Mouse (Mus musculus) kidney, embryonic 16.5 days (tissue): ENCODE measurements at regions not wholly inside any gene's neighbourhood (a gene's known extent, or its start where the extent isn't known, plus 50 kb on each side); places are given as distances from the start of the nearest gene placed in this dataset.
A peak's percentile ranks its signal among the peaks of the same experiment; 100 is the strongest.
"Not testable (repeated sequence)": the region's sequence is repeated elsewhere in the genome, so short reads cannot be mapped to it uniquely, and the experiment has no call there.

Experiments
- ATAC-seq: fragments of 200-750 bp; cut with Nextera tagmentation; 2 replicates; pipeline ENCODE4 v1.8.0; 2017; ENCODE audit warnings: moderate TSS enrichment; ENCODE audit not compliant: low FRiP score, low TSS enrichment
- H3K27ac ChIP-seq: fragments of 300-500 bp; sonication (generic); 2 replicates; pipeline ENCODE4 v1.5.1; 2014; ENCODE audit warnings: low read length
- H3K27me3 ChIP-seq: fragments of 300-500 bp; sonication (generic); 2 replicates; pipeline ENCODE4 v1.6.1; 2014; ENCODE audit warnings: low read length, control low read depth, mixed read lengths; ENCODE audit not compliant: insufficient read depth
- H3K36me3 ChIP-seq: fragments of 300-500 bp; sonication (generic); 2 replicates; pipeline ENCODE4 v1.6.1; 2014; ENCODE audit warnings: low read length, control low read depth, mixed read lengths; ENCODE audit not compliant: insufficient read depth
- H3K4me1 ChIP-seq: fragments of 300-500 bp; sonication (generic); 2 replicates; pipeline ENCODE4 v1.6.1; 2014; ENCODE audit warnings: low read length, control low read depth, mixed read lengths; ENCODE audit not compliant: insufficient read depth
- H3K4me2 ChIP-seq: fragments of 300-500 bp; sonication (generic); replicated peaks from 2 replicates; pipeline ENCODE4 v1.6.1; 2014; ENCODE audit warnings: low read depth, low read length
- H3K4me3 ChIP-seq: fragments of 300-500 bp; sonication (generic); 2 replicates; pipeline ENCODE4 v1.5.1; 2014; ENCODE audit warnings: mild to moderate bottlenecking, low read length
- H3K9ac ChIP-seq: fragments of 300-500 bp; sonication (generic); replicated peaks from 2 replicates; pipeline ENCODE4 v1.6.1; 2014; ENCODE audit warnings: low read length
- H3K9me3 ChIP-seq: fragments of 300-500 bp; sonication (generic); 2 replicates; pipeline ENCODE4 v1.6.1; 2016; ENCODE audit warnings: low read length, control low read depth
- WGBS: fragments of 180-500 bp; shearing (Covaris S2); extraction: QIAGEN DNeasy Blood & Tissue Kit; methylation state at CpG from one replicate; pipeline ENCODE4 v1.1.7; 2014; 5-methylcytosine and 5-hydroxymethylcytosine counted together

DNA sequence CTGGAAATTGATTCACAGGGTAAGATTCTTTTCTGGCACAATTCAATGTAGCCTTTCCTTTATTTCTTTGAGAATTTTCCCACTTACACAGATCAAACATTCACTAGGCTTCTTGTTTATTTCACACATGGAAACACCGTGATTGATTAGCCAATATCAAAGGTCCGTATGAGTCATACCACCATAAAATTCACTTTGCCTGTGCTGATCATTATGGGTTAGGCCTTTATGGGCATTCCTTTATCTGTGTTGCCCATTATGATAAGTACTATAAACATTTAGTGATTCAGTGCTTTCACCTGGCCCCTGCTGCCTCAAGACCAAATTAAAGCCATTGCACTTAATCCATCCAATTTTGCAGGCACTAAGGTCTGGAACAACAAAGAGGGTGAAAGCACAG is 145.8 kb upstream of the Nrxn1 start:
- no peaks in the 10 kb centered on the region for H3K36me3 ChIP-seq
- H3K27me3 ChIP-seq: no peaks in the 10 kb centered on the region
- no peak overlapping the region for H3K27ac ChIP-seq
- no peak overlapping the region for H3K4me3 ChIP-seq
- no peak overlapping the region for H3K4me2 ChIP-seq
- no peaks in the 10 kb centered on the region for H3K9me3 ChIP-seq
- H3K9ac ChIP-seq: no peak overlapping the region
- ATAC-seq: no peak
- H3K4me1 ChIP-seq: no peaks in the 10 kb centered on the region
- WGBS: 82% methylated on average over 2 of the region's 2 CpGs

DNA sequence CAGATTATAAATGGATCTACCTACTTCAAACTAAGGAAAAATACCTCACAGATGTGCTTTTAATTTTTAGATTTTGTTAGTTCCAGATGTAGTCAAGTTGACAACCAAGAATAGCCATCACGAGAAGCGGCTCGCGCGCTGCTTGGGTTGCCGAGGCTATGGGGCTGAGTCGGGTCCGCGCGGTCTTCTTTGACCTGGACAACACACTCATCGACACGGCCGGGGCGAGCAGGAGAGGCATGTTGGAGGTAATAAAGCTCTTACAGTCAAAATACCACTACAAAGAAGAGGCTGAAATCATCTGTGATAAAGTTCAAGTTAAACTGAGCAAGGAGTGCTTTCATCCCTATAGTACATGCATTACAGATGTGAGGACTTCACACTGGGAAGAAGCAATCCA is 143.8 kb upstream of the Nrxn1 start:
- not testable (repeated sequence) for H3K4me2 ChIP-seq, H3K4me1 ChIP-seq, H3K27me3 ChIP-seq, H3K27ac ChIP-seq, H3K9ac ChIP-seq, H3K4me3 ChIP-seq, H3K36me3 ChIP-seq, ATAC-seq, H3K9me3 ChIP-seq
- 97% methylated on average over 14 of the region's 14 CpGs for WGBS

GRCm38 (mm10) chr17:91226378-91226777 is 133.5 kb upstream of the Nrxn1 start:
- ATAC-seq: no peak
- H3K9ac ChIP-seq: no peak overlapping the region
- WGBS: 77% methylated on average over 5 of the region's 5 CpGs

DNA sequence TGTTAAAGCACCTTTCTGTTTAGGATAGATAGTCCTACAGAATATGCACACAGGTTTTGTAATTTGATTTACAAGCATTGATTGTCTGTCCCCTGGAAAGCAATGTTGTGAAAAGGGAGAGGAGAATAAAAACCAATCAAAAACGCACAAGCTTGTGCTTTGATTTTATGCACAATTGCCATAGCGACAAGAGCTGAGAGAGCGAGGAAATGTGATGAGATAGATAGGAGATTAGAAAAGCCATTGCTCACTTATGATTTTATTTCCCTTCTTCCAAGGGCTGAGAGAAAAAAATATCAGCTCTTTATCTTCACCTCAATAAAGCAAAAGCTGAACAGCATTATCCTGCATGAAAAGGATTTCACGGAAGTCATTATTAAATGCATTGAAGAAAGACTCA is 133.0 kb upstream of the Nrxn1 start:
- Histone ChIP-seq H3K27ac (no peak overlapping the region), H3K4me2 (no peak overlapping the region), H3K36me3 (no peaks in the 10 kb centered on the region), H3K27me3 (no peaks in the 10 kb centered on the region), H3K9ac (no peak overlapping the region), H3K4me3 (no peak overlapping the region), H3K9me3 (no peaks in the 10 kb centered on the region), H3K4me1 (no peaks in the 10 kb centered on the region)
- ATAC-seq: no peak
- WGBS: 79% methylated on average over 4 of the region's 4 CpGs

More at GRCm38 (mm10) chr17:91226378-91226777, 133.5 kb upstream of the Nrxn1 start:
- Histone ChIP-seq H3K4me1 (no peaks in the 10 kb centered on the region), H3K4me2 (no peak overlapping the region), H3K27me3 (no peaks in the 10 kb centered on the region), H3K4me3 (no peak overlapping the region), H3K27ac (no peak overlapping the region), H3K9me3 (no peaks in the 10 kb centered on the region), H3K36me3 (no peaks in the 10 kb centered on the region)

DNA sequence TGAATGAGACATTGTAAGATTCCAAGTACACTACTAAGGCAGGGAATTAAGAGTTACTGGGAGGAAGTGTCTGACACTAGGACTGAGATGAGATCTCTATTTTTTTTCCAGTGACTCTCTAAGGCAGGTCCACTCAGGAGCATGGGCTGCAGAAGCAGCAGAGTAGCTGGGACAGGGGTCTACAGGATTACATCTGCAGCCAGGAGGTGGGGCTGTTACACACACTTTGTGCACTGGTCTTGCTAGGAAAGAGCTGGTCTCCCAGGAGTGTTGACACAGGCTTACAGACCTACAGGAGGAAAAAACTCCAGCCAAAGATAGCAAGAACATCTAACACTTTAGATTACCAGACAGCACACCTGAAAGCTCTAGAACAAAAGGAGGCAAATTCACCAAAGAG is 123.6 kb upstream of the Nrxn1 start:
- ATAC-seq: peak; percentile 70; the same call in 1 of the 2 replicates

DNA sequence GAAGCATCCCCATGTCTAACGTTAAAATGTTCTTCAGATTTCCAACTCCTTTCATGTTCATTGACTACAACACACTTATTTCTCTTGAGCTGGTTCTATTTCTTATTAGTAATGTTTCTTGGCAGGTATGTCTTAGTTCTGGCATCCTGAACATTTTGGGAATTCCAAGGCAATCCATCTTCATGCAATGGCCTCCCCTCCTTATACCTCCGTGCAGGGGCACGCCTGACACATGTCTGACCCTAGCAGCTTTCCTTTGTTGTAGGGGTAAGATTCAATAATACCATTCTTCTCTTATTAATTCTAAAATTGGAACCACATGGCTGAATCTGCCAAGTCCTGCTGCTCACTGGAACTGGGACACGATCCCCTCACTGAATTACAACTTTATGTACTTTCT is 89.7 kb upstream of the Nrxn1 start:
- Histone ChIP-seq H3K4me1 (no peaks in the 10 kb centered on the region), H3K9me3 (no peaks in the 10 kb centered on the region), H3K9ac (no peak overlapping the region), H3K27me3 (no peaks in the 10 kb centered on the region), H3K27ac (no peak overlapping the region), H3K4me2 (no peak overlapping the region), H3K4me3 (no peak overlapping the region), H3K36me3 (no peaks in the 10 kb centered on the region)
- WGBS: 85% methylated on average over 4 of the region's 4 CpGs
- ATAC-seq: no peak

More for the DNA sequence above, 123.6 kb upstream of the Nrxn1 start:
- no peak overlapping the region for H3K9ac ChIP-seq
- H3K4me3 ChIP-seq: no peak overlapping the region
- H3K9me3 ChIP-seq: no peaks in the 10 kb centered on the region
- no peaks in the 10 kb centered on the region for H3K4me1 ChIP-seq
- no peak overlapping the region for H3K4me2 ChIP-seq
- no peak overlapping the region for H3K27ac ChIP-seq
- H3K27me3 ChIP-seq: no peaks in the 10 kb centered on the region
- H3K36me3 ChIP-seq: no peaks in the 10 kb centered on the region

DNA sequence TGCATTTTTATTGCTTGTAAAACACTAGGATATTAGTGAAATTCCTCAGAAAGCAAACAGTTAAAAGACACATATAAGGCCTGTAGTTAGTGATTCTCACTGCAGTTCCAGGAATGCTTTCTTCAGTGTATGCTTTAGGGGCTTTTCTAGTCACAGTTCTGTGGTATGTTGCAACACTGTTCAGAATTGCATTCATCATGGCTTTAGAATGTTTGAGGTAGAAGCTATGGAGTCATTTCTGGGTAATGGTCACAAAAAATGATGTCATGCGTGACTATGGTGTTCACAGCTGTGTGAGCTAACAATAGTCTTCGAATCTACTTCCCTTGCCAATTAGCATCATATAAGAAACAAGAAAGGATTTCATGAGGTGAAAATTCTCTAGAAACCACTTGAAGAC is 69.0 kb upstream of the Nrxn1 start:
- Histone ChIP-seq H3K4me1 (no peaks in the 10 kb centered on the region), H3K27me3 (no peaks in the 10 kb centered on the region), H3K4me2 (no peak overlapping the region), H3K27ac (no peak overlapping the region), H3K36me3 (no peaks in the 10 kb centered on the region), H3K9me3 (no peaks in the 10 kb centered on the region), H3K9ac (no peak overlapping the region), H3K4me3 (no peak overlapping the region)
- ATAC-seq: no peak
- WGBS: 83% methylated on average over 2 of the region's 2 CpGs
